Mouse (Mus musculus): Measurements from ENCODE around the gene Pilrb1. TPM values are rescaled to one million over a fixed set of nuclear protein-coding genes. Genes with fewer than 3 reads are reported as not detected.
"Not testable (repeated sequence)": the region's sequence is repeated elsewhere in the genome, so short reads cannot be mapped to it uniquely, and the experiment has no call there.

The Pilrb1 gene
- polyA plus RNA-seq, 1 experiment from 2014 or later: not detected

DNA sequence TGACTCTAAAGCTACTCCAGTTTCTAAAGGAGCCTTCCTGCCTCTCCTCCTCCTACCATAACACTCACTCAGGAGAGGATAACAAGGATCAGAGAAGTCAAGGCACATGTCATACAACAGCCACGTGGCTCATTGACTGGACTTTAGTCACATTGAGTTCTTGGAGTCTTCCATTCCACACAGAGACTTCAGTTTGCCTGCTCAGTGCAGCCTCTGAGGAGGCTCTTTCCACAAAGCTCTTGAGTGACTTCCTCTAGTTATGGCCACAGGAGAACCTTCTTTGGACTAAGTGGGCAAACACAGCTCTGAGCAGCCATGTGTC is 14.4 kb upstream of the Pilrb1 start:
- H3K9ac ChIP-seq (ENCODE audit: low read length); H3K27ac ChIP-seq (ENCODE audit: low read depth, low read length); H3K27me3 ChIP-seq (ENCODE audit: control insufficient read depth, insufficient read depth, low read length); H3K4me3 ChIP-seq (ENCODE audit: low read depth, low read length); H3K9me3 ChIP-seq (ENCODE audit: control insufficient read depth, low read length); H3K4me2 ChIP-seq (ENCODE audit: low read depth, low read length, severe bottlenecking); ATAC-seq (replicated peaks; ENCODE audit: low FRiP score); H3K36me3 ChIP-seq (ENCODE audit: control insufficient read depth, insufficient read depth, low read length); H3K4me1 ChIP-seq (replicated peaks; ENCODE audit: control insufficient read depth, insufficient read depth, low read length); DNase-seq (ENCODE audit: low spot score): not testable (repeated sequence)
- WGBS: 41% methylated on average over 1 of the region's 1 CpGs

DNA sequence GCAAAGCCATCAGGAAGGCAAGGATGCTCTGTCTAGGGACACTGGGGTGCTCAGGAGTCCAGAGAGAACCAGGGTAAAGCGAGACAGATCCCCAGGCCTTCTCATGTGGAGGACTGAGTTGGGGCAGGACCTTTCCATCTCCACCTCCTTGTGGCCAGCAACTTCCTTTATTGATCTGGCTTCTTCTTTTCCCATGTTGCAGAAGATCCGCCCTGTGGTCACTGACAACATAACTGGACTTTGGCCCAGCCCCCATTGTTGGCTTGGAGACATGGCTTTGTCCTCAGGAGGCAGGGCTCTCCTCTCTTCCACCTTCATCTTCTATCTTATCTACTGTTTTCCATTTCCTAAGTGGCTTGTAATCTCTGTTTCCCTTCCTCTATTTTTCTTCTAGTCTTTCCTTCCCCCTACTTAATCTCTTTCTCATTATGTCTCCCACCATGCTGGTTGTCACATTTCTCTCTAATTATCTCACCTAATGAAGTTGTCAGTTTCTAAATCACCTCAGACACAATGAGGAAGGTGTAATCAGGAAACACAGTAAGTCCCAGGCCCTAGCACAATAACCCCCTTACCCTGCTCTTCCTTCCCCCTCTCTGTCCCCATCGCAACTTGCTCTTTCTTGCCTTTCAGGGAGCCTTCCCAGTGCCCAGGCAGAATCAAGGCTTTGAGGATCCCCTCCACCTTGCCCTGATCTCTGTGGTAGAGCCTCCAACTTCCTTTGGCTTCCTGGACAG is 13.9 kb upstream of the Pilrb1 start, which contains the start of gene Pilrb2:
TSS of gene Pilrb2 (minus strand) at position 172 of the 737 bp plus-strand sequence.
- not testable (repeated sequence) for H3K4me2 ChIP-seq (ENCODE audit: low read depth, low read length, severe bottlenecking); H3K9me3 ChIP-seq (ENCODE audit: control insufficient read depth, low read length); H3K4me1 ChIP-seq (replicated peaks; ENCODE audit: control insufficient read depth, insufficient read depth, low read length); H3K27ac ChIP-seq (ENCODE audit: low read depth, low read length); H3K27me3 ChIP-seq (ENCODE audit: control insufficient read depth, insufficient read depth, low read length); ATAC-seq (replicated peaks; ENCODE audit: low FRiP score); H3K4me3 ChIP-seq (ENCODE audit: low read depth, low read length); DNase-seq (ENCODE audit: low spot score); H3K9ac ChIP-seq (ENCODE audit: low read length); H3K36me3 ChIP-seq (ENCODE audit: control insufficient read depth, insufficient read depth, low read length)
- WGBS: 81% methylated on average over 3 of the region's 3 CpGs

GRCm38 (mm10) chr5:137868600-137868999 is 10.7 kb upstream of the Pilrb1 start:
- DNase-seq (ENCODE audit: low spot score); H3K27ac ChIP-seq (ENCODE audit: low read depth, low read length); H3K36me3 ChIP-seq (ENCODE audit: control insufficient read depth, insufficient read depth, low read length); H3K9ac ChIP-seq (ENCODE audit: low read length); ATAC-seq (replicated peaks; ENCODE audit: low FRiP score); H3K4me2 ChIP-seq (ENCODE audit: low read depth, low read length, severe bottlenecking); H3K9me3 ChIP-seq (ENCODE audit: control insufficient read depth, low read length); H3K27me3 ChIP-seq (ENCODE audit: control insufficient read depth, insufficient read depth, low read length); H3K4me3 ChIP-seq (ENCODE audit: low read depth, low read length); H3K4me1 ChIP-seq (replicated peaks; ENCODE audit: control insufficient read depth, insufficient read depth, low read length): not testable (repeated sequence)
- WGBS: 69% methylated on average over 2 of the region's 2 CpGs

DNA sequence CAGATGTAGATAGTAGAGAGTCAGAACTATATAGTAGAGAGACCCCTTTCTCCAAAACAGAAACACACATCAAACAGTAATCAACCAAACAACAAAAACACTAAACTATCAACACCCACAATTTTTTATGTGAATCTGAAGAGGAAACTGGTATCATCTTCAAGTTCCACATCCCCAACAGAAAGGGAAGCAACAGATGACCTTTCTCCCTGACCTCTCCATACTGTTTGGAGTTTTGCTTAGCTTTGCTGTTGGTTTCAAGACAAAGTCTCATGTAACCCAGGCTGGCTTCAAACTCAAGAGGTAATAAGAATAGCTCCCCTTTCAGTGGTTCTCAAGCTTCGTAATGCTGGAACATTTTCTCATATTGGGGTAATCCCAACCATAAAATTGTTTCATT is 6.1 kb upstream of the Pilrb1 start:
- not testable (repeated sequence) for H3K4me1 ChIP-seq (replicated peaks; ENCODE audit: control insufficient read depth, insufficient read depth, low read length); H3K9me3 ChIP-seq (ENCODE audit: control insufficient read depth, low read length); H3K36me3 ChIP-seq (ENCODE audit: control insufficient read depth, insufficient read depth, low read length); H3K4me2 ChIP-seq (ENCODE audit: low read depth, low read length, severe bottlenecking); H3K4me3 ChIP-seq (ENCODE audit: low read depth, low read length); DNase-seq (ENCODE audit: low spot score); H3K9ac ChIP-seq (ENCODE audit: low read length); H3K27me3 ChIP-seq (ENCODE audit: control insufficient read depth, insufficient read depth, low read length); H3K27ac ChIP-seq (ENCODE audit: low read depth, low read length); ATAC-seq (replicated peaks; ENCODE audit: low FRiP score)
- whole genome bisulfite sequencing: 92% methylated on average over 1 of the region's 1 CpGs

- H3K27ac ChIP-seq (ENCODE audit: low read depth, low read length); H3K4me1 ChIP-seq (replicated peaks; ENCODE audit: control insufficient read depth, insufficient read depth, low read length); DNase-seq (ENCODE audit: low spot score); H3K4me2 ChIP-seq (ENCODE audit: low read depth, low read length, severe bottlenecking); H3K9ac ChIP-seq (ENCODE audit: low read length); ATAC-seq (replicated peaks; ENCODE audit: low FRiP score); H3K9me3 ChIP-seq (ENCODE audit: control insufficient read depth, low read length); H3K36me3 ChIP-seq (ENCODE audit: control insufficient read depth, insufficient read depth, low read length); H3K27me3 ChIP-seq (ENCODE audit: control insufficient read depth, insufficient read depth, low read length); H3K4me3 ChIP-seq (ENCODE audit: low read depth, low read length): not testable (repeated sequence)
- WGBS: 86% methylated on average over 4 of the region's 5 CpGs
Observed at GRCm38 (mm10) chr5:137856870-137857269, 1.0 kb downstream of the Pilrb1 start.

DNA sequence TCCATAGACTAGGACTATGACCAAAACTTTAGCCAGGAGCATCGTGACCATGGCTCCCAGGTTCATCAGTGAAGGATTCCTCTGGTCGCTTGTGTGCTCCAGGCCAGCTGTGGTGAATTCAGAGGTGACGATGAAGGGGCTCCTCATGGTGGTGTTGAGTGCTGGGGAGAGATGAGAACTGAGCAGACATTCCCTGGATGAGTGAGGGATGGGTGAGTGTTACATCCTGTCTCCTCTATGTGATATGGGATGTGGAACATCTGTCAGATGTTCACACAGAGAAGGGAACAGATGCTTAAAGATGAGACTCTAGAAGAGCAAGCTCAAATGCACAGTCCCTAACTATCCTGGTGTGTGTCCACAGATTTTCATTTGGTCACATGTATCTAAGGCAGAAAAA is 3.0 kb downstream of the Pilrb1 start:
- not testable (repeated sequence) for H3K27ac ChIP-seq (ENCODE audit: low read depth, low read length); H3K4me2 ChIP-seq (ENCODE audit: low read depth, low read length, severe bottlenecking); H3K9ac ChIP-seq (ENCODE audit: low read length); ATAC-seq (replicated peaks; ENCODE audit: low FRiP score); DNase-seq (ENCODE audit: low spot score); H3K27me3 ChIP-seq (ENCODE audit: control insufficient read depth, insufficient read depth, low read length); H3K9me3 ChIP-seq (ENCODE audit: control insufficient read depth, low read length); H3K36me3 ChIP-seq (ENCODE audit: control insufficient read depth, insufficient read depth, low read length); H3K4me1 ChIP-seq (replicated peaks; ENCODE audit: control insufficient read depth, insufficient read depth, low read length); H3K4me3 ChIP-seq (ENCODE audit: low read depth, low read length)
- WGBS: 85% methylated on average over 3 of the region's 3 CpGs

DNA sequence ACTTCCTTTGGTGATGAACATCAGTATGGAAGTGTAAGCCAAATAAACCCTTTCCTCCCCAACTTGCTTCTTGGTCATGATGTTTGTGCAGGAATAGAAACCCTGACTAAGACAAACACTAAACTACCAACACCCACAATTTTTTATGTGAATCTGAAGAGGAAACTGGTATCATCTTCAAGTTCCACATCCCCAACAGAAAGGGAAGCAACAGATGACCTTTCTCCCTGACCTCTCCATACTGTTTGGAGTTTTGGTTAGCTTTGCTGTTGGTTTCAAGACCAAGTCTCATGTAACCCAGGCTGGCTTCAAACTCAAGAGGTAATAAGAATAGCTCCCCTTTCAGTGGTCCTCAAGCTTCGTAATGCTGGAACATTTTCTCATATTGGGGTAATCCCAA is 7.6 kb downstream of the Pilrb1 start:
- not testable (repeated sequence) for ATAC-seq (replicated peaks; ENCODE audit: low FRiP score)
- WGBS: 88% methylated on average over 1 of the region's 1 CpGs

GRCm38 (mm10) chr5:137837110-137837509 is 20.8 kb downstream of the Pilrb1 start:
- not testable (repeated sequence) for H3K9me3 ChIP-seq (ENCODE audit: control insufficient read depth, low read length); ATAC-seq (replicated peaks; ENCODE audit: low FRiP score); H3K27me3 ChIP-seq (ENCODE audit: control insufficient read depth, insufficient read depth, low read length); H3K36me3 ChIP-seq (ENCODE audit: control insufficient read depth, insufficient read depth, low read length); H3K4me3 ChIP-seq (ENCODE audit: low read depth, low read length); DNase-seq (ENCODE audit: low spot score); H3K4me2 ChIP-seq (ENCODE audit: low read depth, low read length, severe bottlenecking); H3K27ac ChIP-seq (ENCODE audit: low read depth, low read length); H3K9ac ChIP-seq (ENCODE audit: low read length); H3K4me1 ChIP-seq (replicated peaks; ENCODE audit: control insufficient read depth, insufficient read depth, low read length)

More for the DNA sequence above, 7.6 kb downstream of the Pilrb1 start:
- DNase-seq (ENCODE audit: low spot score); H3K4me3 ChIP-seq (ENCODE audit: low read depth, low read length); H3K4me2 ChIP-seq (ENCODE audit: low read depth, low read length, severe bottlenecking); H3K9ac ChIP-seq (ENCODE audit: low read length); H3K27me3 ChIP-seq (ENCODE audit: control insufficient read depth, insufficient read depth, low read length); H3K9me3 ChIP-seq (ENCODE audit: control insufficient read depth, low read length); H3K4me1 ChIP-seq (replicated peaks; ENCODE audit: control insufficient read depth, insufficient read depth, low read length); H3K27ac ChIP-seq (ENCODE audit: low read depth, low read length); H3K36me3 ChIP-seq (ENCODE audit: control insufficient read depth, insufficient read depth, low read length): not testable (repeated sequence)

DNA sequence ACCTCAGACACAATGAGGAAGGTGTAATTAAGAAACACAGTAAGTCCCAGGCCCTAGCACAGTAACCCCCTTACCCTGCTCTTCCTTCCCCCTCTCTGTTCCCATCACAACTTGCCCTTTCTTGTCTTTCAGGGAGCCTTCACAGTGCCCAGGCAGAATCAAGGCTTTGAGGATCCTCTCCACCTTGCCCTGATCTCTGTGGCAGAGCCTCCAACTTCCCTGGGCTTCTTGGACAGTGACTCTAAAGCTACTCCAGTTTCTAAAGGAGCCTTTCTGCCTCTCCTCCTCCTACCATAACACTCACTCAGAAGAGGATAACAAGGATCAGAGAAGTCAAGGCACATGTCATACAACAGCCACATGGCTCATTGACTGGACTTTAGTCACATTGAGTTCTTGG is 21.3 kb downstream of the Pilrb1 start:
- no peak overlapping the region for H3K4me3 ChIP-seq (ENCODE audit: low read depth, low read length)
- H3K9ac ChIP-seq (ENCODE audit: low read length): no peak overlapping the region
- no peak overlapping the region for H3K4me2 ChIP-seq (ENCODE audit: low read depth, low read length, severe bottlenecking)
- no peak overlapping the region for H3K27ac ChIP-seq (ENCODE audit: low read depth, low read length)
- ATAC-seq (replicated peaks; ENCODE audit: low FRiP score) (no peak), DNase-seq (ENCODE audit: low spot score) (no peak)
- H3K4me1 ChIP-seq (replicated peaks; ENCODE audit: control insufficient read depth, insufficient read depth, low read length): no peaks in the 10 kb centered on the region; the same call in 1 of the 2 replicates
- H3K36me3 ChIP-seq (ENCODE audit: control insufficient read depth, insufficient read depth, low read length): no peaks in the 10 kb centered on the region
- H3K27me3 ChIP-seq (ENCODE audit: control insufficient read depth, insufficient read depth, low read length): no peaks in the 10 kb centered on the region
- no peaks in the 10 kb centered on the region for H3K9me3 ChIP-seq (ENCODE audit: control insufficient read depth, low read length)
